Mouse (Mus musculus): Measurements from ENCODE around the gene Ormdl2. TPM values are rescaled to one million over a fixed set of nuclear protein-coding genes. Genes with fewer than 3 reads are reported as not detected.

Ormdl2 gene
- polyA plus RNA-seq, 1 experiment from 2014 or later: 87.5 TPM

GRCm38 (mm10) chr10:128848426-128848825 lies 27.0 kb upstream of the Ormdl2 start:
- H3K36me3 ChIP-seq (ENCODE audit: insufficient read depth, low read length): peaks cover 16% of the 10 kb centered on the region
- DNase-seq (ENCODE audit: low spot score): peak; percentile 3

GRCm38 (mm10) chr10:128846664-128847063 lies 25.2 kb upstream of the Ormdl2 start:
- DNase-seq (ENCODE audit: low spot score) (no peak), ATAC-seq (replicated peaks; ENCODE audit: low FRiP score, low read depth) (no peak)
- no peaks in the 10 kb centered on the region for H3K27me3 ChIP-seq (ENCODE audit: insufficient read depth, low read length)
- no peaks in the 10 kb centered on the region for H3K4me1 ChIP-seq (replicated peaks; ENCODE audit: insufficient read depth, low read length)
- no peak overlapping the region for H3K4me2 ChIP-seq (ENCODE audit: low read length)
- H3K27ac ChIP-seq: no peak overlapping the region
- no peaks in the 10 kb centered on the region for H3K9me3 ChIP-seq (replicated peaks; ENCODE audit: low read length)
- no peak overlapping the region for H3K9ac ChIP-seq (ENCODE audit: low read depth, low read length)
- no peak for TF ChIP-seq CTCF (IDR thresholded peaks at IDR 0.05; ENCODE audit: low read depth)
- no peak overlapping the region for H3K4me3 ChIP-seq (replicated peaks; ENCODE audit: low read depth, low read length)
- H3K36me3 ChIP-seq (ENCODE audit: insufficient read depth, low read length): peaks cover 22% of the 10 kb centered on the region
- WGBS: 91% methylated on average over 4 of the region's 4 CpGs

More at GRCm38 (mm10) chr10:128848426-128848825, 27.0 kb upstream of the Ormdl2 start:
- 0 out of 2 replicates have a peak, but pooled peaks have one; percentile 43 for ATAC-seq (replicated peaks; ENCODE audit: low FRiP score, low read depth)
- H3K9me3 ChIP-seq (replicated peaks; ENCODE audit: low read length): no peaks in the 10 kb centered on the region
- TF ChIP-seq CTCF (IDR thresholded peaks at IDR 0.05; ENCODE audit: low read depth): no peak
- H3K27me3 ChIP-seq (ENCODE audit: insufficient read depth, low read length): no peaks in the 10 kb centered on the region
- H3K27ac ChIP-seq: no peak overlapping the region
- no peak overlapping the region for H3K9ac ChIP-seq (ENCODE audit: low read depth, low read length)
- no peaks in the 10 kb centered on the region for H3K4me1 ChIP-seq (replicated peaks; ENCODE audit: insufficient read depth, low read length)
- no peak overlapping the region for H3K4me2 ChIP-seq (ENCODE audit: low read length)
- WGBS: 35% methylated on average over 2 of the region's 2 CpGs
- no peak overlapping the region for H3K4me3 ChIP-seq (replicated peaks; ENCODE audit: low read depth, low read length)

- peak; percentile 88 for TF ChIP-seq CTCF (IDR thresholded peaks at IDR 0.05; ENCODE audit: low read depth)
- Histone ChIP-seq H3K4me1 (replicated peaks; ENCODE audit: insufficient read depth, low read length) (no peaks in the 10 kb centered on the region), H3K4me3 (replicated peaks; ENCODE audit: low read depth, low read length) (no peak overlapping the region), H3K27me3 (ENCODE audit: insufficient read depth, low read length) (no peaks in the 10 kb centered on the region), H3K4me2 (ENCODE audit: low read length) (peak overlapping the region; percentile 14), H3K27ac (no peak overlapping the region), H3K9ac (ENCODE audit: low read depth, low read length) (no peak overlapping the region), H3K36me3 (ENCODE audit: insufficient read depth, low read length) (peaks cover 29% of the 10 kb centered on the region; the same call in 1 of the 2 replicates), H3K9me3 (replicated peaks; ENCODE audit: low read length) (no peaks in the 10 kb centered on the region)
- 37% methylated on average over 2 of the region's 2 CpGs for WGBS
- ATAC-seq (replicated peaks; ENCODE audit: low FRiP score, low read depth): no peak
- peak; percentile 83 for DNase-seq (ENCODE audit: low spot score)
Measured at GRCm38 (mm10) chr10:128845516-128845915, 24.1 kb upstream of the Ormdl2 start.

GRCm38 (mm10) chr10:128843260-128843659 lies 21.8 kb upstream of the Ormdl2 start:
- H3K9me3 ChIP-seq (replicated peaks; ENCODE audit: low read length): no peaks in the 10 kb centered on the region
- 96% methylated on average over 5 of the region's 5 CpGs for WGBS
- ATAC-seq (replicated peaks; ENCODE audit: low FRiP score, low read depth) (no peak), DNase-seq (ENCODE audit: low spot score) (no peak)
- H3K4me3 ChIP-seq (replicated peaks; ENCODE audit: low read depth, low read length): no peak overlapping the region
- no peak overlapping the region for H3K4me2 ChIP-seq (ENCODE audit: low read length)
- TF ChIP-seq CTCF (IDR thresholded peaks at IDR 0.05; ENCODE audit: low read depth): no peak
- no peaks in the 10 kb centered on the region for H3K4me1 ChIP-seq (replicated peaks; ENCODE audit: insufficient read depth, low read length)
- H3K9ac ChIP-seq (ENCODE audit: low read depth, low read length): no peak overlapping the region
- peaks cover 30% of the 10 kb centered on the region; the same call in 1 of the 2 replicates for H3K36me3 ChIP-seq (ENCODE audit: insufficient read depth, low read length)
- H3K27me3 ChIP-seq (ENCODE audit: insufficient read depth, low read length): no peaks in the 10 kb centered on the region
- H3K27ac ChIP-seq: no peak overlapping the region

GRCm38 (mm10) chr10:128840612-128841011 lies 19.2 kb upstream of the Ormdl2 start:
- TF ChIP-seq CTCF (IDR thresholded peaks at IDR 0.05; ENCODE audit: low read depth): no peak
- no peak for DNase-seq (ENCODE audit: low spot score)
- Histone ChIP-seq H3K4me2 (ENCODE audit: low read length) (no peak overlapping the region), H3K4me1 (replicated peaks; ENCODE audit: insufficient read depth, low read length) (no peaks in the 10 kb centered on the region), H3K36me3 (ENCODE audit: insufficient read depth, low read length) (peaks cover 30% of the 10 kb centered on the region), H3K9me3 (replicated peaks; ENCODE audit: low read length) (no peaks in the 10 kb centered on the region), H3K27me3 (ENCODE audit: insufficient read depth, low read length) (no peaks in the 10 kb centered on the region), H3K4me3 (replicated peaks; ENCODE audit: low read depth, low read length) (no peak overlapping the region), H3K27ac (no peak overlapping the region), H3K9ac (ENCODE audit: low read depth, low read length) (no peak overlapping the region)
- no peak for ATAC-seq (replicated peaks; ENCODE audit: low FRiP score, low read depth)

GRCm38 (mm10) chr10:128839434-128839833 lies 18.0 kb upstream of the Ormdl2 start:
- DNase-seq (ENCODE audit: low spot score) (no peak), ATAC-seq (replicated peaks; ENCODE audit: low FRiP score, low read depth) (no peak)
- no peak overlapping the region for H3K9ac ChIP-seq (ENCODE audit: low read depth, low read length)
- no peaks in the 10 kb centered on the region for H3K4me1 ChIP-seq (replicated peaks; ENCODE audit: insufficient read depth, low read length)
- no peaks in the 10 kb centered on the region for H3K27me3 ChIP-seq (ENCODE audit: insufficient read depth, low read length)
- no peak overlapping the region for H3K27ac ChIP-seq
- TF ChIP-seq CTCF (IDR thresholded peaks at IDR 0.05; ENCODE audit: low read depth): no peak
- H3K36me3 ChIP-seq (ENCODE audit: insufficient read depth, low read length): peaks cover 33% of the 10 kb centered on the region
- no peaks in the 10 kb centered on the region for H3K9me3 ChIP-seq (replicated peaks; ENCODE audit: low read length)
- no peak overlapping the region for H3K4me3 ChIP-seq (replicated peaks; ENCODE audit: low read depth, low read length)
- H3K4me2 ChIP-seq (ENCODE audit: low read length): no peak overlapping the region

GRCm38 (mm10) chr10:128837400-128837799 lies 16.0 kb upstream of the Ormdl2 start:
- Histone ChIP-seq H3K9ac (ENCODE audit: low read depth, low read length) (no peak overlapping the region), H3K4me1 (replicated peaks; ENCODE audit: insufficient read depth, low read length) (no peaks in the 10 kb centered on the region), H3K4me2 (ENCODE audit: low read length) (no peak overlapping the region), H3K27me3 (ENCODE audit: insufficient read depth, low read length) (no peaks in the 10 kb centered on the region), H3K36me3 (ENCODE audit: insufficient read depth, low read length) (peaks cover 27% of the 10 kb centered on the region), H3K27ac (no peak overlapping the region), H3K4me3 (replicated peaks; ENCODE audit: low read depth, low read length) (no peak overlapping the region), H3K9me3 (replicated peaks; ENCODE audit: low read length) (no peaks in the 10 kb centered on the region)
- ATAC-seq (replicated peaks; ENCODE audit: low FRiP score, low read depth) (no peak), DNase-seq (ENCODE audit: low spot score) (no peak)
- peak; percentile 37 for TF ChIP-seq CTCF (IDR thresholded peaks at IDR 0.05; ENCODE audit: low read depth)

Data from kidney, postnatal 0 days (tissue).